Mouse (Mus musculus) limb, embryonic 13.5 days (tissue): ENCODE measurements around the gene Klk9. TPM values are rescaled to one million over a fixed set of nuclear protein-coding genes. Genes with fewer than 3 reads are reported as not detected.

ENCODE experiments used
- polyA plus RNA-seq: library from polyadenylated mRNA; unstranded; fragments of >200 nt; fragmentation: Nextera tagmentation; extraction: Ambion mirVana; gene quantifications from 2 replicates; pipeline ENCODE4 v1.2.1, GENCODE M21; 2015

Gene Klk9
- polyA plus RNA-seq, 1 experiment from 2014 or later = 0.38 TPM

Other genes starting within 250 kb of the Klk9 start
- 1.2 and 1.5 TPM in 2 replicates for gene Cd33, start 247.5 kb upstream of the Klk9 start, polyA plus RNA-seq
- 4.8 and 4.9 TPM in 2 replicates for gene Zfp658, start 229.6 kb upstream of the Klk9 start, polyA plus RNA-seq
- 14.4 and 15.4 TPM in 2 replicates for gene Zfp719, start 212.3 kb upstream of the Klk9 start, polyA plus RNA-seq
- gene Zfp819, start 184.7 kb upstream of the Klk9 start, polyA plus RNA-seq = 0.27 and 0.33 TPM in 2 replicates
- not detected in 2 replicates for gene Ceacam18, start 157.2 kb upstream of the Klk9 start, polyA plus RNA-seq
- gene Siglece, start 131.7 kb upstream of the Klk9 start, polyA plus RNA-seq = 0.62 and 0.70 TPM in 2 replicates
- 15.0 and 15.2 TPM in 2 replicates for gene Ctu1, start 119.9 kb upstream of the Klk9 start, polyA plus RNA-seq
- gene Klk14, start 101.5 kb upstream of the Klk9 start, polyA plus RNA-seq = not detected in 2 replicates
- gene Klk13, start 79.3 kb upstream of the Klk9 start, polyA plus RNA-seq = 0.37 and 0.79 TPM in 2 replicates
- gene Klk12, start 23.0 kb upstream of the Klk9 start, polyA plus RNA-seq = not detected in 2 replicates
- 0.27 and 0.70 TPM in 2 replicates for gene Klk11, start 17.3 kb upstream of the Klk9 start, polyA plus RNA-seq
- gene Klk10, start 10.9 kb upstream of the Klk9 start, polyA plus RNA-seq = 2.0 and 2.1 TPM in 2 replicates
- gene Klk8, start 5.7 kb downstream of the Klk9 start, polyA plus RNA-seq = 16.8 and 19.0 TPM in 2 replicates
- gene Klk7, start 19.4 kb downstream of the Klk9 start, polyA plus RNA-seq = not detected in 2 replicates
- not detected in 2 replicates for gene Klk6, start 32.6 kb downstream of the Klk9 start, polyA plus RNA-seq
- 0.26 and 0.27 TPM in 2 replicates for gene Klk5, start 50.1 kb downstream of the Klk9 start, polyA plus RNA-seq
- gene Klk4, start 89.3 kb downstream of the Klk9 start, polyA plus RNA-seq = 0.20 and 0.27 TPM in 2 replicates
- not detected in 2 replicates for gene Klk15, start 141.8 kb downstream of the Klk9 start, polyA plus RNA-seq
- not detected in 2 replicates for gene Klk1b8, start 158.8 kb downstream of the Klk9 start, polyA plus RNA-seq
- gene Klk1b1, start 174.9 kb downstream of the Klk9 start, polyA plus RNA-seq = not detected in 2 replicates
- gene Klk1b9, start 184.2 kb downstream of the Klk9 start, polyA plus RNA-seq = not detected in 2 replicates
- gene Klk1b11, start 204.0 kb downstream of the Klk9 start, polyA plus RNA-seq = not detected in 2 replicates
- gene Klk1b26, start 220.3 kb downstream of the Klk9 start, polyA plus RNA-seq = not detected in 2 replicates